Mouse (Mus musculus) brown adipose tissue, adult 24 weeks (tissue): ENCODE data around the gene Cux2. TPM values are rescaled to one million over a fixed set of nuclear protein-coding genes. Genes with fewer than 3 reads are reported as not detected.
"Not testable (repeated sequence)": the region's sequence is repeated elsewhere in the genome, so short reads cannot be mapped to it uniquely, and the experiment has no call there.

Experiments used
- H3K27ac ChIP-seq: fragments of 200-500 bp; replicated peaks from 2 replicates; pipeline ENCODE4 v1.5.1; 2012; ENCODE audit warnings: low read depth, mild to moderate bottlenecking, low read length
- H3K4me1 ChIP-seq: fragments of 200-500 bp; 2 replicates; pipeline ENCODE4 v1.6.1; 2012; ENCODE audit warnings: low read length, mixed read lengths; ENCODE audit not compliant: control insufficient read depth, insufficient read depth, insufficient read length
- H3K4me3 ChIP-seq: fragments of 200-500 bp; 2 replicates; pipeline ENCODE4 v1.5.1; 2012; ENCODE audit warnings: low read depth, mild to moderate bottlenecking, low read length, moderate library complexity; ENCODE audit not compliant: insufficient read depth
- polyA plus RNA-seq: library from polyadenylated mRNA; stranded (reverse); fragments of >200 nt; gene quantifications from 2 replicates; pipeline ENCODE4 v1.2.4, GENCODE M21; 2012; ENCODE audit not compliant: missing spikeins, insufficient read depth, insufficient read length

The Cux2 gene
- polyA plus RNA-seq, 1 experiment, result not detected

DNA sequence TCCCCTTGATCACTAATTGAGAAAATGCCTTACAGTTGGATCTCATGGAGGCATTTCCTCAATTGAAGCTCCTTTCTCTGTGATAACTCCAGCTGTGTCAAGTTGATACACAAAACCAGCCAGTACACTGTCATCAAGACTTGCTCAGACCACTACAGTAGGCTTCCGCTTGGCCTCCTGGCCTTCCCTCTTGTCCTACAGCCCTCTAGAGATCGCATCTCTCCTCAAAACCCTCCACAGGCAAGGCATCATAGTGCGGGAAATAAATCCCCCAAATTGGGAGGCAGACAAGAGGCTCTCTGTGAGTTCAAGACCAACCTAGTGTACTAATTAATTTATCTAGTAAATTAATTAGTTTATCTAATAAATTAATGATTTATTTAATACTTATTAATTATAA is 202.6 kb downstream of the Cux2 start:
- H3K27ac ChIP-seq, H3K4me3 ChIP-seq: not testable (repeated sequence)
- H3K4me1 ChIP-seq, result peaks cover 18% of the 10 kb centered on the region

DNA sequence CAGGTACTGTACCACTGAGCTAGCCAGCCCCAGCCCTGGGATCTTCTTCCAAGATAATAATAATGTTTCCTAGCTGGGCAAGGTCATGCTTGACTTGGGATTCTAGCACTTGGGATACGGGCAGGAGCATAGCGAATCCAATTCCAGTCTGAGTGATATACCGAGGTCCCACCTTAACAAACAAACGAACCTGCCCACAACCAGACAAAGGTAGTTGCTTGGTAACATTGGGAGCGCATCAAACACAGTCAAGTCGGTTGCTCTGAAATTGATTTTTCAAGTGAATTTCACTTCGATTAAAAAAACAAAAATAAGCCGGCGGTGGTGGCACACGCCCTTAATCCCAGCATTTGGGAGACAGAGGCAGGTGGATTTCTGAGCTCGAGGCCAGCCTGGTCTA is 203.6 kb downstream of the Cux2 start:
- no peak overlapping the region for H3K27ac ChIP-seq
- H3K4me3 ChIP-seq, result no peak overlapping the region
- H3K4me1 ChIP-seq, result peaks cover 18% of the 10 kb centered on the region

DNA sequence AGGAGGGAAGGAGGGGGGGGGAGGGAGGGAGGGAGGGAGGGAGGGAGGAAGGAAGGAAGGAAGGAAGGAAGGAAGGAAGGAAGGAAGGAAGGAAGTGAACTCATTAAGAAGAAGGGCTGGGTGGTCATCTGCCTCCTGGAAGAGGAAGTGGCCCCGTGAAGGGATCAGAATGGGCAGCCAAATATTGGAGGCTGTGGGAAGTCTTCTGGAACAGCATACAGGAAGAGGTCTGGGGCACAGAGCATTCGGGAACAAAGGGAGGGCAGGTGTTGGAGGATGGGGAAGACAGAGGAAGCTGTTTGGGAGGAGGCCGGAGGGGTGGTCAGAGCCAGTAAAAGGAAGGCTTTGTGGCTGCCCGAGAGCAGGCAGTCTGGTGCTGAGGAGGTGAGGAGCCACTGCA is 204.5 kb downstream of the Cux2 start:
- Histone ChIP-seq H3K27ac (peak overlapping the region; percentile 62), H3K4me1 (peaks cover 18% of the 10 kb centered on the region), H3K4me3 (no peak overlapping the region)

DNA sequence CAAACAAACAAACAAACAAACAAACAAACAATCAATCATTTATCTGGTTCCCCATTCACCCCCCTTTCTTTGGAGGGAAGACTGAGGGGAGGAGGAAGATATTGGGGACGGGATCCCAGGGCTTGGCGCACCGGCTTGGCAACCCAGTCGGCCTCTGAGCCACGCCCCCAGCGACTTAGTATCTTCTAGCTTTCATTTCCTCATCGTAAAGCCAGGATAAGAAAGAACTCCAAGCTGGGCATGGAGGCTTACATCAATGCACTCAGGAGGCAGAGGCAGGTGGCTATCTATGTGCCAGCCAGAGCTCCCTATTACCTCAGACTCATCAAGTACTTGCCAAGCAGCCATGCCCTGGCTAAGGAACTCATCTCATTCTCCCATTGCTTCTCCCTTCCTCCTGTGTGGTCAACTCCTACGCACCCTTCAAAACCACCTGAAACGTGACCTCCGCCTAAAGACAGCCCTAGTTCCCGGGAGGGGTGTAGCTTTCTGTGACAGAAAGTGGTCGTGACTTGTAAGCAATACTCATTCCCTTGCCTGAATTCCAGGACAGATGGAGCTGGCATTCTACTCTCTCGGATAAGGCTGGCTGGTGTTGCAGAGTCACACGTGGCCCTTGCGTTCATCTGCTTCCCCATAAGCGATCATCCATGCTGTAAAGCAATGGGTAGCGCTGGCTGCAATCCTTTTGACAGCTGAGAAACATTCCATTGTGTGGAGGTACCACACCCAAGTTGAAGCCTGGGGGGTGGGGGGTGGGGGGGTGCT is 206.6 kb downstream of the Cux2 start:
- H3K27ac ChIP-seq, result peak overlapping the region; percentile 63
- H3K4me1 ChIP-seq, result peaks cover 13% of the 10 kb centered on the region
- peak overlapping the region; percentile 38 for H3K4me3 ChIP-seq

DNA sequence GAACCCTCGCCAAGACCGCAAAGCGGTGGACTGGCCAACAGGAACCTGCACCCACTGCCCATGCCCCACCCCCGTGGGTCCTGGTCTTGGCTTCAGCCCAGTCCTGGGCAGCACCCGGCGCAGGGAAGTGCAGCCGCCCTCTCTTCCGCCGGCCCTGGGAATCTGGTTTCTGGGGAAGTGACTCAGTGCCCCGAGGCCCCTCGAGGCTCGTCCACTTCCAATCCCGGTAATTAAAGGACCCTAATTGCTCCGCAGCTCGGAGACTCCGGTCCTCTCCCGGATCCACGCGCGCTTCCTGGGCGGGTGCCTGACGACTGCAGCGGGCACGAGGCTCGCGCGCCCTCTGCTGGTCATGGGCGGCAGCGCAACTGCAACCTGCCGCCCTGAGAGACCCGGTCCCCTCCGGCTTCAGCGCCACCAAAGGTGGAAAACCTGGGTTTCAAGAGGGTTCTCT is 207.2 kb downstream of the Cux2 start:
- H3K27ac ChIP-seq, result peak overlapping the region; percentile 79
- peak overlapping the region; percentile 52 for H3K4me3 ChIP-seq
- H3K4me1 ChIP-seq, result peaks cover 13% of the 10 kb centered on the region

DNA sequence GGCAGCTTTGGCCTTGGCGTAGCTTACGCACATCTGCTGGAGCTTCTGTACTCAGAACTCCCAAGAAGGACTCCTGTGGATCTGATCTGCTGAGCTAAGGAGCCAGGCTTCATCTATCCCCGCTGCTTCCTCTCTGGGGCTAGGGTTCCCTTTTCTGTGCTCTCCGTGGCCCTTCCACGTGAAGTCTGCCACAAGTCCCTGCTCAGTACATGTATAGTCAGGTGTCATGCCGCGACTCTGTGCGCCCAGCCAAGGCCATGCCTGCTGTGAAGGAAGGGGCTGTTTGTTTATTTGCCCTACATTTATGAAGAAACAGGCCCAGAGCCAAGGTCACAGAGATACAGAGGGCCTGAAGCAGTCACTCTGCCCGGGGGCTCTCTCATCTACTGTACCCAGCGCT is 207.9 kb downstream of the Cux2 start:
- no peak overlapping the region for H3K4me3 ChIP-seq
- peaks cover 13% of the 10 kb centered on the region for H3K4me1 ChIP-seq
- H3K27ac ChIP-seq, result peak overlapping the region; percentile 79

DNA sequence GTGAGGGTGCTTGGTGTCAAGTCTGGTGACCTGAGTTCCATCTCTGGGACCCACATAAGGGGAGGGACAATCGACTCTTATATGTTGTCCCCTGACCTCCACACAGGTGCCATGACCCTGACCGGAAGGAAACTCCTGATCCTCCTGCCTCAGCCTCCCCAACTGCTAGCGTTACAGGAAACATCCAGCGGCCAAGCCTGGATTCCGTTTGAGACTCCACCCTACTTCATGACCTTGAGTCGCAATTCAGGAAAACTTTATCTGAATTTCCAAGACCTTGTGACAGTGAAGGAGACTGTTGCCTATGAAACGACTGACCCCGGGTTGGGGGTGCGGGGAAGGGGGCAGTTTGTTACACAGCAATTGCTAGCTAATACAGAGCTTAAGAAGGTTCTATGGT is 208.4 kb downstream of the Cux2 start:
- H3K4me3 ChIP-seq, result no peak overlapping the region
- peak overlapping the region; percentile 79; the same call in 1 of the 2 replicates for H3K27ac ChIP-seq

DNA sequence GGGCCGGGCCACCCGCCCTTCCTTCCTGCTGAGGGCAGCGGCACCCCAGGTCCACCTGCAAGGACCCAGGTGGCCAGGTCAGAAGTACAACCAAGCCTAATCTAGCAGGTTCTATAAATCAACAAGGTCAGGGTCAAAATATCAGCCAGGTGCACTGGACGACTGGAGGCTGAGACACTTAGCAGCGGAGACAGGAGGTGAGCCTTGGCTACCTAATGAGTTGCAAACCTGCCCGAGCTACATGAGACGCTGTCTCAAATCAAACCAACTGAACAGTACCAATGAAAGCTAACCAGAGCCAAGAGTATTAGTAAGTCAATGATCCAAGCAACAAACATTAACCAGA is 210.8 kb downstream of the Cux2 start:
- Histone ChIP-seq H3K4me1 (peaks cover 7% of the 10 kb centered on the region), H3K27ac (peak overlapping the region; percentile 88), H3K4me3 (peak overlapping the region; percentile 7; the same call in 1 of the 2 replicates)

More for the DNA sequence above, 208.4 kb downstream of the Cux2 start:
- peaks cover 13% of the 10 kb centered on the region for H3K4me1 ChIP-seq

DNA sequence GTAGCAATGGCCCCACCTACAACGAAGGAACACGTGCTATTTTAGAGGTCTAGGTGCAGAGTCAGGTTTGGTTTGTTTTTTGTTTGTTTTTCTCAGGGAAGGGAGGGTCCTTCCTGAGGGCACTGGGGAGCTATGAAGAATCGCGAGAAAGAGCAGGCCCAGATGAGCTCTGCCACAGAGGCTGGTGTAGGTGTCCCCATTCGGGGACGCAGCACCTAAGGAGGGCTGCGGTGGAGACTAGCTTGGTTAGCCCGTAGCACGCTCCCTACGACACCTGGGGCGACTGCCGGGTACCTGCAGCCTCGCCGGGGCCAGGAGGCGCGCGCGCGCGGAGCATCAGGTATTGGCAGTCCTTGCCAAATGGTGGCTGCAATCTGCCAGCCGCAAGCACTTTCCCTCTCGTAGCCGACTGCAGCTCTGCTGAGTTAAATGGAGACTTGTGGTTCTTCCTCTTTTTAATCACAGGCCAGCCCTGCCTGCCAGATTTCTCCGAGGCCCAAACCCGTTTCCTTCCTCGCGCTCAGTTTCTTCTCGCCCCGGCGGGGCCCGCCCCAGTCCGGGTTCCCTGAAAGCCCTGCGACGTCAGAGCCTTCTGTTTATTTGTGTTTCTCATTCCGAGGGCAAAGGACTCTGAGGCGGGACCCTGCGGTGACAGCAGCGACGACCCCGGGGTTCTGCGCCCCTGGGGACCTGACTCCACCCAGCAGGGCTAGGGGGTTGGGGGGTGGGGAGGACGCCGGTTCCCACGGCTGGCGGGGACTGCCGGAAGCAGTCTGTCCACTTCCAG is 211.4 kb downstream of the Cux2 start:
- Histone ChIP-seq H3K27ac (peak overlapping the region; percentile 88), H3K4me3 (peak overlapping the region; percentile 98), H3K4me1 (peaks cover 5% of the 10 kb centered on the region)

DNA sequence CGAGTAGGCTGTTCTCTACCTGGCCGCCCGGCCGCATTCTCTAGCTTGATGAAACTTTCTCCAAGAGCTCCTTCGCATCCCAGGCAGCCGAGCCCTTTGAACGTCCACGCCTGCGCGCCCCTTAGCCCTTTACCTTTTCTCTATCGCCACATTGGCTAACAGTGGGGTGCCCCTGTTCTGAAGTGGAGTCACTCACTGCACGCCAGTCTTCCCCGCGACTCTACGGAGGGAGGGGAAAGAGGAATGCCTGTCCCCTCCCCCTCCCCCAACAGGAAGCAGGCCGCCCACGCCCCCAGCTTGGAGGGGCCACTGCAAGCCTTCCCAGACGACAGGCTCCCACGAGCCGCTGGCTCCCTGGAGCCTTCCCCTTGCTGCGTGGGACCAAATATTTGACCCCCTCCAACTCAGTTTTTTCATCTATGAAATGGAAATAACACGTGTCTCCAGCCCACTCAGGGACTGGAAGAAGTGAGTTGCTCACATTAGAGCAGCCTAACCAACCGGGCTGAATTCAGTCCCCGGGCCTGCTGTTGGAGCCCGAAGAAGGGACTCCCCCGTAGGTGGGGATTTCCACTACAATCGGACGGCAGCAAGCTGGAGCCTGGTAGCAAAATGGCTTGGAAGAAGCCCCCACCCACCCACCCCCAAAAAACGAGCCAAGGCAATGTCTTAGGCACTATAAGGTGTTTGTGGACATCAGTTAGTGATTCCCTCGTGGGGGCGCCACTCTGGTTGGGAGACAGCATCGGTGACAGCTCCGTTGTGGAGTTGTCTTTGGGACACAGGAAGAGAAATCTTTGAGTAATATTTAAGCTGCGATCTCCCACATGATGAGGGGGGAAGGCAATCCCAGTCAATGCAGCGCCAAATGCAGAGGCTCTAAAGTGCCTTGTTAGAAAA is 212.2 kb downstream of the Cux2 start, which contains the start of gene Sh2b3:
Gene Sh2b3 (minus strand): TSS at position 206 of the 900 bp plus-strand sequence.
- Histone ChIP-seq H3K27ac (peak within 1 kb of the TSS; percentile 95), H3K4me3 (peak within 1 kb of the TSS; percentile 98), H3K4me1 (peaks cover 7% of the 10 kb centered on the region)

DNA sequence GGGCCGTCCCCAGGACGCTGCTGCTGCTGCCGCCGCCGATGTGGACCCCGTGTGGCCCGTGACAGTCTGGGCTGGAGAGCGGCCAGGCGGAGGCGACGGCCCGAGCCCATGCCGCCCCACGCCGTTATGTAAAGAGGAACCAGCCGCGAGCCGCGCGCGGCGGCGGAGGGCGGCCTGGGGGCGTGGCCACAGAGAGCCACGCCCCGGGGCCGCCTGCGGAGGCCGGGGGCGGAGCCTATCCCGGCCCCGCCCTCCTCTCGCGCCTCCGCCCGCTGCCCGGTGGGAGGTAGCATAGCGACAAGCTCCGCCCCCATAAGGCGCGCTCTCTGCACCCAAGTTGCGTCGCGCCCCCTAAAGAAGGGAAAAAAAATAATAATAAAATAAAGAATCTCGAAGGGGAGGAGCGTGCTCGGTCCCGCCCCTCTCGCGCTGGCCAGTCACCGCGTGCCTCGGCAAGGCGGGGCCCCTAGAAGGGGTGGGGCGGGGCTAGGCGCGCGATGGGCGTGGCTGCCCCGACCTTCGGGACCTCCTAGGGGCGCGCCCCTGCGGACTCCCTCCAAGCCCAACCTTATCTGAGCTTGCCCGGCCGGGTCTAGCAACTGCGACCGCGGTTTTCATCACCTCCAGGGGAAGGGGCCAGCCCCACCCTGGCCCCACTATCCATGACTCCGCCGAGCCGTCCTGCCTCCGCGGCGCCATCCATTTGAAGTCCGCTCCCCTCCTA is 213.0 kb downstream of the Cux2 start:
- peaks cover 14% of the 10 kb centered on the region for H3K4me1 ChIP-seq
- H3K27ac ChIP-seq, result peak overlapping the region; percentile 95
- peak overlapping the region; percentile 98 for H3K4me3 ChIP-seq

DNA sequence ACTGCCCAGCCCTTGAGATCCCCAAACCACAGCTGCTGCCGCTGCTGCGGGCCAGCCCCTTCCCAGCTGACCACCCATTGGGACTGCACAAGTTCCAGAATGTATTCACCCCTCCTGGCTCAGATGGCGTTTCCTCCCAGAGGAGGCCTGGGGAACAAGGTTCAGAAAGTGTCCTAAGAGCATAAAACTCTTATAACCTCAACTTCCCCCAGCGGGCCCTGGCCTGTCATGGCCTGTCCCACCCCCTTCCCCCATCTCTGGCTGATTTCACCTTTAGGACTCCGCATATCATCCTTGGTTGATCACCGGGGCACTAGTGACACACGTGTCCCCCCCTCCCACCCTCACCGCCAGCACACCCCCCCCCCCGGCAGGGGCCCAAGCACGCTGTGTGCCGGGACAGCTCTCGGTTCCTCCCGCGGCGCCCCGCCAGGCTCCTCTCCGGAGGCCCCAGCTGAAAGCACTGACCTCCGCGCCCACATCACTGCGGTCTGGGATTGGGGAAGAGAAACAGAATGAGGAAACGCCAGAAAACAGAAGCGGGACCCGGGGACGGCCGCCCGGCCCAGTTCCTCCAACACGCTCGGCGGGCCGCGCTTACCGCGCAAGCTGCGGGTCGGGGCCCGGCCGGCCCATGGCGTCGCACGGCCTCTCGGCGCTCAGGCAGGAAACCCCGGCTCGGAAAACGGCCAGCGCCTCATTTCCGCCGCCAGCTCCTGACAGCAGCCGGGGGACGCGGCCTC is 213.8 kb downstream of the Cux2 start:
- H3K4me1 ChIP-seq, result peaks cover 22% of the 10 kb centered on the region
- H3K4me3 ChIP-seq, result peak overlapping the region; percentile 98
- H3K27ac ChIP-seq, result peak overlapping the region; percentile 95

DNA sequence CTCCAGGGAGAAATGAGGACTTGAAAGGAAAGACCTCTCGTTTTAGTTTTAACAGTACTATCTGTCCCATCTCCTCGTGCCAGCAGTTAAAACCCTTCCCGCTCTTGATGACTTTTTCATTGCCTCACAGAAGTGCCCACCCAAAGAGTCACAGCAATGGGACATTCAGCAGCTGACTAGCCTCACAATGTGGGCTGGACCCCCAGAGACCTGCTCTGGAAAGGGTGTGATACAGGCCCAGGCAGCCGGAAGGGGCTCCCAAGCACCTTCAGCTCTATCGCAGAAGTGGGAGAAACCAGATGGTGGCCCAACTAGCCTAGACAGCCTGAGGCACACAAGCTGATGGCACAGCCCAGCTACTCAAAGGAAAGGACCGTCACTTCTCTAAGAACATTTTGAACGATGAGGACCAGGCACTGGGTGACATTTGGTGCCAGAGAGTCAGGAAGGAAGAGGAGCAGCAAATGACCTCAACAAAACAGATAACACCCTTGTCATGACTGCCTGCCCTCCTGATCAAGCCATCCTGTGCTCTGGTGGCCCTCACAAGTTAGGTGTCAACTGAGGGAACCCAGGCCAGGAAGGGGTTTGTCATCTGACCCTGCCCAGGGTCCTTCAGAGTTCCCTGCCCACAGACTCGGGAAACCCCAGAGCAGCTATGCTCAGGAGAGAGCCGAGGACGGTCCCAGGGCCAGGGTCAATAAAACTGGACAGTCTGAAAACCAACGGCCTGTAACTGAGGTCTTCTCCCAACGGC is 214.7 kb downstream of the Cux2 start:
- Histone ChIP-seq H3K4me1 (peaks cover 22% of the 10 kb centered on the region), H3K4me3 (peak overlapping the region; percentile 98)

More for the DNA sequence above, 214.7 kb downstream of the Cux2 start:
- H3K27ac ChIP-seq, result peak overlapping the region; percentile 93
